In the genomic region with DNA sequence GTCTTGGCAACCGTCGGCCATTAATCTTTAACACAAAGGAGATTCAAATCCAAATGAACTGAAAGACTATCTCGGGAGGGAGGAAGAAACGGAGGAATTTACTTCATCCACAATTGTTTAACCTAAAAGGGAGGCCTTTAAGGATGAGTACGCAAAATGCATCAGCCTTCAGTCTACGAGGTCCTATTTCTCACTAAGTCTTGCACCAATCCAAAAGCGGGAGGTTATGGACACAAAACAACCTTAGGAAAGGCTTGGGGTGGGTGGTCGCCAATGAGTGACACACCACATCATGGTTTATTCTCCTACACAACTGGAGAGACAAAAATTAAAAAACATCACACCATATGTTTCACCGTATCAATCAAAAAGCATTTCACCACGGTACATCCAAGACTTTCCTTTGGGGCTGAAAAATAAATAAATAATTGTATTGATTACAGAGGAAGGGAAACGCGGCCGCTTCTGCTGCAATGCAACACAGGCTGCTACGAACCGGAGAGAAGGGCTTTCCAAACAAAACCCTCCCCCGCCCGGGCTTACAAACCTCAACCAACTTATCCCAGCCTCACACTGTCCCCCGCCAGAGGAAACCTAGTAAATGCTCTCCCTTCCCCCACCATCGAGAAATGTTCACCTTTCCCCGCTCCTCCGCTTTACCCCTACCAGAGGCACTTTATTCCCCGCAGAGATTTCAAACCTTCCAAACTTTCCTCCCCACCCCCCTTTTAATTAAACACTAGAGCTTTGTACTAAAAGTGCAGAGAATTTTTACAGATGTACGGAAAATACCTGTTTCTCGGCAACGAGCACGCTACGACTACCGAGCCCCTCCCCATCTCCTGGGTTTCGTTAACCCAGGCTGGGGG, we compare ENCODE assay signal across 8 mouse cellular contexts. TPM values are rescaled to one million over a fixed set of nuclear protein-coding genes. Genes with fewer than 3 reads are reported as not detected.
DNase-seq lines count a peak whose midpoint lies in the region; ATAC-seq and TF ChIP-seq lines count a peak whose summit lies in the region.

No protein-coding gene starts in this region.

- WGBS in lung, adult 2 months: 6% methylated on average over 29 of the region's 29 CpGs
- 4% methylated on average over 29 of the region's 29 CpGs for WGBS in cerebellum, adult 2 months
- 2% methylated on average over 29 of the region's 29 CpGs for WGBS in intestine, postnatal 0 days
- 2% methylated on average over 29 of the region's 29 CpGs for WGBS in limb, embryonic 15.5 days
- under 1% methylated on average over 29 of the region's 29 CpGs for WGBS in neural tube, embryonic 11.5 days

- peak overlapping the region; percentile 59 for H3K4me3 ChIP-seq in lung, adult 2 months (replicated peaks; ENCODE audit: extremely low read depth, low read depth, low read length)
- peak overlapping the region; percentile 98 for H3K4me3 ChIP-seq in cerebellum, adult 2 months (replicated peaks; ENCODE audit: insufficient read depth, low read depth, low read length)
- H3K4me3 ChIP-seq in intestine, postnatal 0 days (ENCODE audit: low read depth, low read length): peak overlapping the region; percentile 85
- peak overlapping the region; percentile 87 for H3K4me3 ChIP-seq in limb, embryonic 15.5 days
- H3K4me3 ChIP-seq in neural tube, embryonic 11.5 days (ENCODE audit: low read depth, low read length): peak overlapping the region; percentile 94

- H3K27me3 ChIP-seq in cerebellum, adult 2 months (ENCODE audit: control insufficient read depth, insufficient read depth, low read length): no peaks in the 10 kb centered on the region
- peaks cover 9% of the 10 kb centered on the region; the same call in 1 of the 2 replicates for H3K27me3 ChIP-seq in intestine, postnatal 0 days (replicated peaks; ENCODE audit: control insufficient read depth, insufficient read depth, low read length)
- H3K27me3 ChIP-seq in limb, embryonic 15.5 days: no peaks in the 10 kb centered on the region
- H3K27me3 ChIP-seq in neural tube, embryonic 11.5 days (ENCODE audit: control insufficient read depth, insufficient read depth, low read length): no peaks in the 10 kb centered on the region

- peak overlapping the region; percentile 74 for H3K9ac ChIP-seq in intestine, postnatal 0 days (ENCODE audit: low read depth, low read length)
- H3K9ac ChIP-seq in limb, embryonic 15.5 days: peak overlapping the region; percentile 86
- H3K9ac ChIP-seq in neural tube, embryonic 11.5 days (ENCODE audit: low read length): peak overlapping the region; percentile 98

- no peaks in the 10 kb centered on the region for H3K36me3 ChIP-seq in intestine, postnatal 0 days (ENCODE audit: control insufficient read depth, insufficient read depth)
- H3K36me3 ChIP-seq in limb, embryonic 15.5 days: 0 out of 2 replicates have a peak, but pooled peaks cover 2% of the 10 kb centered on the region
- H3K36me3 ChIP-seq in neural tube, embryonic 11.5 days (ENCODE audit: control insufficient read depth, insufficient read depth, low read length): no peaks in the 10 kb centered on the region

- H3K9me3 ChIP-seq in intestine, postnatal 0 days (ENCODE audit: control insufficient read depth): no peaks in the 10 kb centered on the region
- H3K9me3 ChIP-seq in limb, embryonic 15.5 days: no peaks in the 10 kb centered on the region
- no peaks in the 10 kb centered on the region for H3K9me3 ChIP-seq in neural tube, embryonic 11.5 days (ENCODE audit: control insufficient read depth, low read length)

- DNase-seq in lung, adult 2 months: peak; percentile 49
- DNase-seq in lung, postnatal 25 days (ENCODE audit: low spot score): no peak
- DNase-seq in cerebellum, adult 2 months: peak; percentile 44 to 45
- peak; percentile 33 to 38 for DNase-seq in frontal cortex, postnatal 10 days (ENCODE audit: low spot score in 2 of 2)
- DNase-seq in neural tube, embryonic 11.5 days (ENCODE audit: low spot score): peak; percentile 66
- no peak for DNase-seq in urinary bladder, postnatal 10 days (ENCODE audit: low spot score)

- no peak for ATAC-seq in intestine, postnatal 0 days
- ATAC-seq in limb, embryonic 15.5 days (ENCODE audit: insufficient number of reproducible peaks, low FRiP score, low TSS enrichment, low read depth): no peak
- ATAC-seq in neural tube, embryonic 11.5 days (ENCODE audit: insufficient read depth, low FRiP score, low TSS enrichment): no peak

- peak overlapping the region; percentile 71; the same call in 1 of the 2 replicates for H3K27ac ChIP-seq in cerebellum, adult 2 months (ENCODE audit: insufficient read depth, low read length)
- peak overlapping the region; percentile 74 for H3K27ac ChIP-seq in intestine, postnatal 0 days (ENCODE audit: low read depth, low read length)
- H3K27ac ChIP-seq in limb, embryonic 15.5 days: peak overlapping the region; percentile 95
- peak overlapping the region; percentile 92 for H3K27ac ChIP-seq in neural tube, embryonic 11.5 days (ENCODE audit: low read depth, low read length)

- TF ChIP-seq POLR2A in lung, adult 2 months (IDR thresholded peaks at IDR 0.05; ENCODE audit: borderline replicate concordance, extremely low read depth, low read depth, low read length): no peak
- TF ChIP-seq POLR2A in cerebellum, adult 2 months (IDR thresholded peaks at IDR 0.05; ENCODE audit: borderline replicate concordance, insufficient read depth, low read length): no peak

- peaks cover 2% of the 10 kb centered on the region for H3K4me1 ChIP-seq in lung, adult 2 months (ENCODE audit: control insufficient read depth, insufficient read depth, low read length)
- no peaks in the 10 kb centered on the region for H3K4me1 ChIP-seq in cerebellum, adult 2 months (ENCODE audit: control insufficient read depth, insufficient read depth, low read length)
- H3K4me1 ChIP-seq in intestine, postnatal 0 days (replicated peaks; ENCODE audit: control insufficient read depth, insufficient read depth, low read length): 0 out of 2 replicates have a peak, but pooled peaks cover 3% of the 10 kb centered on the region
- peaks cover 12% of the 10 kb centered on the region for H3K4me1 ChIP-seq in limb, embryonic 15.5 days
- H3K4me1 ChIP-seq in neural tube, embryonic 11.5 days (ENCODE audit: control insufficient read depth, insufficient read depth, low read length): 0 out of 2 replicates have a peak, but pooled peaks cover 3% of the 10 kb centered on the region

- peak overlapping the region; percentile 87 for H3K4me2 ChIP-seq in intestine, postnatal 0 days (replicated peaks; ENCODE audit: low read depth)
- H3K4me2 ChIP-seq in limb, embryonic 15.5 days: peak overlapping the region; percentile 81
- H3K4me2 ChIP-seq in neural tube, embryonic 11.5 days (ENCODE audit: low read depth): peak overlapping the region; percentile 54

- no peak for TF ChIP-seq CTCF in lung, adult 2 months (IDR thresholded peaks at IDR 0.05; ENCODE audit: insufficient read depth, low read length)
- no peak for TF ChIP-seq CTCF in cerebellum, adult 2 months (IDR thresholded peaks at IDR 0.05; ENCODE audit: borderline replicate concordance, insufficient read depth, low read depth, low read length)
- no peak for TF ChIP-seq CTCF in intestine, postnatal 0 days (IDR thresholded peaks at IDR 0.05; ENCODE audit: low read depth)

RNA-seq across cellular contexts. Expression of gene Enah, which starts 1.2 kb away (rescaled TPM):
- polyA plus RNA-seq in lung, adult 2 months (2012; rRNA removed): 9.8 and 11.1 TPM in 2 replicates
- polyA plus RNA-seq in cerebellum, adult 2 months (2012; rRNA removed): 48.5 and 53.6 TPM in 2 replicates
- 4.9 and 7.0 TPM in 2 replicates for polyA plus RNA-seq in intestine, postnatal 0 days (2015; fragmentation: Nextera tagmentation; extraction: Ambion mirVana)
- 17.3 and 20.8 TPM in 2 replicates for polyA plus RNA-seq in limb, embryonic 15.5 days (2015; fragmentation: Nextera tagmentation; extraction: Ambion mirVana)
- polyA plus RNA-seq in neural tube, embryonic 11.5 days (2014; fragmentation: Nextera tagmentation; extraction: Ambion mirVana): 35.0 and 35.9 TPM in 2 replicates

Comparison
In these comparisons a context has a peak if more than half of its experiments do, and no peak if none do; other contexts are left out.
1. DNase-seq: peak in lung, adult 2 months (single experiment), cerebellum, adult 2 months (2 of 2), frontal cortex, postnatal 10 days (2 of 2) and neural tube, embryonic 11.5 days (single experiment); none in lung, postnatal 25 days (single experiment) and urinary bladder, postnatal 10 days (single experiment).
2. Peak in every context shown above with its lines, with median percentiles within 50 percentile points of each other: H3K4me3 ChIP-seq, H3K27ac ChIP-seq, H3K4me2 ChIP-seq and H3K9ac ChIP-seq.